Mouse (Mus musculus) mouse embryonic stem cell (cell line): ENCODE data around the gene Hist1h4f.
"Not testable (repeated sequence)": the region's sequence is repeated elsewhere in the genome, so short reads cannot be mapped to it uniquely, and the experiment has no call there.

Experiments
- in situ Hi-C, 2 experiments: fragments of 300-500 bp; cut with MboI; formaldehyde crosslinking; loops; 1 replicate in 1 of 2; 3 replicates in 1 of 2; pipeline ENCODE4 v1.14.3; 2019 to 2020; ENCODE audit warnings: low sequenced_read_pairs in 2 of 2, low pct_unique_long_range_greater_than_20kb in 1 of 2, mixed read lengths in 1 of 2; ENCODE audit not compliant: unreplicated experiment in 1 of 2

Gene Hist1h4f

DNA sequence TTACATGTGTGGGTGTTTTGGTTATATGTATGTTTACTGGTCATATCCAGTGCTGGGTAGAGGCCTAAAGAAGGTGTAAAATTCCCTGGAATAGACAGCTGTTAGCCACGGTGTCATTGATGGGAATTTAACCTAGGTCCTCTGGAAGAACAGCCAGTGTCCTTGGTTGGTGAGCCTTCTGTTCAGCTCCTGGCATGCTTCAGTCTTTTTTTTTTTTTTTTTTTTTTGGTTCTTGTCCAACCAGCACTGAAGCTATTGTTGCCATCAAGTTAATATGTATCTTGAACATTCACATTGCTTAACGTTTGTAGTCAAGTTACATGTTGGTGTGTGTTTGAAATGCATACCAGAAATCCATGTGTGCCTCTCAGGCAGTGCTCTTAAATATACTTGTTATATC lies 13.0 kb upstream of the Hist1h4f start:
- in situ Hi-C loops: no loop called here

DNA sequence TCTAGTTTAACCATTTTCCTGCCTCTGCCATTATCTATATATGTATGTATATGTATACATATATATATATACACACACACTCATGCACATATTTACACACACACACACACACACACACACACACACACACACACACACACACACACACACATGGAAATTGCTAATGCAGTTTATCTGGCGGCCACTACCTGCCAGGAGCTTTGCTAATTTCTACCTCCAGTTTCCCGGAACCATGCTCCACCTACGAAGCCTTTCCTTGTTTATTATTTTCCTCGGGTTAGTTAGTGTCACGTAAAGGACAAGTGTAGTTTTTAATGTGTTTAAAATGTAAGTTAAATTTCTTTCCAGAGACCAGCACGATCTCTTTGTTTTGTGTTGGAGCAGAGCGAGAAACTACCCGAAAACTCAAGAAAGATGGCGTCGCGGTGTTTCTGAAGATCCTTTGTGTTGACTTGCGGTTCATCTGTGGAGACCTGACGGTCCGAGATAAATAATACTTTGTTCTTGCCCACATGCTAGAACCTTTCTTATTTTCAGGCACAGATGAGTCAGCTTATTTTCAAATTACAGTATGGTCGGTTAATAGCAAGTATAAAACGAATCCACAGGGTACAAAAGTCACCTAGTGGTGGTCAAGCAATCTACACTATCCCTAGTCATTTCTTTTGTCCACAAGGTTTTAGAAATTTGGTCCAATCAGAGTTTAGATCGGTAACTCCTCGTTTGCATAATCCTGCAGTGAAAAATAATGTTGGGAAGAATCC lies 11.4 kb upstream of the Hist1h4f start:
- in situ Hi-C loops: no loop called here

DNA sequence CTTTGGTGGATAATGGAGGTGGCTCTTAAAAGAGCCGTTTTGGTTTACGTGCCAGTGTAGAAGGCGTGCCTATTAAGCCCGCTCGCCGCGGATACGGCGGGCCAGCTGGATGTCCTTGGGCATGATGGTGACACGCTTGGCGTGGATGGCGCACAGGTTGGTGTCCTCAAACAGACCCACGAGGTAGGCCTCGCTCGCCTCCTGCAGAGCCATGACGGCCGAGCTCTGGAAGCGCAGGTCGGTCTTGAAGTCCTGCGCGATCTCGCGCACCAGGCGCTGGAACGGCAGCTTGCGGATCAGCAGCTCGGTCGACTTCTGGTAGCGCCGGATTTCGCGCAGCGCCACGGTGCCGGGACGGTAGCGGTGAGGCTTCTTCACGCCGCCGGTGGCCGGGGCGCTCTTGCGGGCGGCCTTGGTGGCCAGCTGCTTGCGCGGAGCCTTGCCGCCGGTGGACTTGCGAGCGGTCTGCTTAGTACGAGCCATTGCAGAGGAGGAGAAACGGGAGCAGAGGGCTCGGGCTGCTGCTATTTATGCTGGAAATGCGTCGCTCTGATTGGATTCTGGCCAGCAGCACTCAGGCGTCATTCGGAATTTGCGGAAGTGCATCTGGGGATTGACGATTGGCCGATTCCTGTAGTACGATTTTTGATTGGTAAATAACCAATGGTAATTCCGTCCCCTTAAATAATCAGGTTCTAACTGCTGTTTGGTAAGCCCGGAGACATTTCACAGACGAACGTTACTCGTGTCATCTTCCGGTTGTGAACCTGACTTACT lies 10.6 kb upstream of the Hist1h4f start, which contains the start of gene Hist1h3e:
Gene Hist1h3e (minus strand): TSS at position 487 of the 777 bp plus-strand sequence.
- in situ Hi-C loops: not testable (repeated sequence)

DNA sequence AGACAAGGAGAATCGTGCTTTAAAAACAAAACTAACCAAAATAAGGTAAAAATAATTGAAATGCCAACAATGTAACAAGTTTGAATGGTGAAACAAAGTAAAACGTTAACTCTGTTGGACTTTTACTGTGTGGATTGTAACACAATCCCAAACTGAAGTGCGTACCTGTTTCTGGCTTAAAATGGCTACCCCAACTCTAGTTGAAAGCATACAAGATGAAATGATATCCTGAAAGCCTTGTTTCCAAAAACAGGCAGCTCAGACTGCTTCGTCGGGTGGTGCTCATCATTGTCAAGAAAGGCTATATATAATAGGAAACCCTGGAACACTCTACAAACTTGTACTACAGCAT lies 10.1 kb upstream of the Hist1h4f start:
- in situ Hi-C loops: not testable (repeated sequence)

DNA sequence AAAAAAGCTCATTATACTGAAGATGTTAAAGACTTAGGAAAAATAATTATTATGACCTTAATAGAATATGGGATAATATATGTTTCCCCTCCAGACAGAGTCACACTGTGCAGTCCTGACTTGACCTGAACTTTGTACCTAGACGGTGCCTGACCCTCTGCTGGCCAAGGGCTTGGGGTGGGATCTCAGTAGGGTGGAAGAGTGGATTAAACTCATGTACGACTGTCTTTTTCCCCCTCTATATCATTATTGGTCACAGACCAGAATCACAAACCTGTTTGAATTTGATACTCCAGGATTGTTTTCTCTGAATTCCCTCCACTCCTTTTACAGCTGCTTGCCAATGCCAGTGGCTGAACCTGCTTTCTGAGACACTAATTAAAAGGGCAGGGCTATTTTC lies 9.3 kb upstream of the Hist1h4f start:
- in situ Hi-C loops: not testable (repeated sequence)

DNA sequence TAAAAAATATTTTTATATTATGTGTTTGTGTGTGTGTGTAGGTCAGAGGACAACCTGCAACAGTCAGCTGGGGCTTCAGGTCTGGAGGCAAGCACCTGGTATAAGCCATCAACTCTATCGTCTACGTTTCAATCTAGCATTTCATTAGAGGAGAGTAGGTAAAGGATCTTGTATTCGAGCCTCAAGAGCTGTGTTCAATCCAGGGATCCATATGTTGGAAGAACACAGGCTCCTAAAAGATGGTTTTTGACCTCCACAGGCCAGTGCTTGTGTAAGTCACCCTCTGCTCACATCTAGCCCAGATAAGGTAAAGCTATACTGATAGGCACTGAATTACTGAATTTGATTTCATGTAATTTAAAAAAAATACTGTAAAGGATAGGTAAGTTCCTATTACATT lies 5.5 kb upstream of the Hist1h4f start:
- in situ Hi-C loops: no loop called here

DNA sequence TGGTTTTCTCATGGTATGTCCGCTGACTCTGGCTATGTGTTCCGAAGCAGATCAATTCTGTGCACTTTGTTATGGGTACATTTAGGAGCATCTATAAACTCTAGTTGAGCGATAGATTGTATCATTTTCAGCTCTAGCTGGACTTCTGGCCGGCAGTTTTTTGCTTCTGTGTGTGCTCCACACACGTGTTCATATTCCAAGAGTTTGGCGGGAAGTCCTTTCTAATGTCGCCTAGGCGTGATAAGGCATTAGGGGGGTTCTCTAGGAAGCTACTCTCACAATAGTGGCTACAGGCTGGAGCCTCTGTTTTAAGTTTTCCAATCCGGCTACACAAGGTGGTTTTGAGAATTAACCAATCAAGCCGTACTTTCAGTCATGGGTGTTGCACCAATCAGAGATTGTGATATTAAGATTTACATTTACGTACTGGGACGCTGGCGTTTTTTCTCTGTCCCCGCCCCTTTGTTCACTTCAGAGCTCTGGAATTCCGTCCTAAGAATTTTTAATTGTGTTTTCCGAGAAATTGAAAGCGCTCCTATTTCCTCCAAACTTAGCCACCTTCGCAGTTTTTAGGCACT lies 4.5 kb upstream of the Hist1h4f start:
- in situ Hi-C loops: no loop called here

DNA sequence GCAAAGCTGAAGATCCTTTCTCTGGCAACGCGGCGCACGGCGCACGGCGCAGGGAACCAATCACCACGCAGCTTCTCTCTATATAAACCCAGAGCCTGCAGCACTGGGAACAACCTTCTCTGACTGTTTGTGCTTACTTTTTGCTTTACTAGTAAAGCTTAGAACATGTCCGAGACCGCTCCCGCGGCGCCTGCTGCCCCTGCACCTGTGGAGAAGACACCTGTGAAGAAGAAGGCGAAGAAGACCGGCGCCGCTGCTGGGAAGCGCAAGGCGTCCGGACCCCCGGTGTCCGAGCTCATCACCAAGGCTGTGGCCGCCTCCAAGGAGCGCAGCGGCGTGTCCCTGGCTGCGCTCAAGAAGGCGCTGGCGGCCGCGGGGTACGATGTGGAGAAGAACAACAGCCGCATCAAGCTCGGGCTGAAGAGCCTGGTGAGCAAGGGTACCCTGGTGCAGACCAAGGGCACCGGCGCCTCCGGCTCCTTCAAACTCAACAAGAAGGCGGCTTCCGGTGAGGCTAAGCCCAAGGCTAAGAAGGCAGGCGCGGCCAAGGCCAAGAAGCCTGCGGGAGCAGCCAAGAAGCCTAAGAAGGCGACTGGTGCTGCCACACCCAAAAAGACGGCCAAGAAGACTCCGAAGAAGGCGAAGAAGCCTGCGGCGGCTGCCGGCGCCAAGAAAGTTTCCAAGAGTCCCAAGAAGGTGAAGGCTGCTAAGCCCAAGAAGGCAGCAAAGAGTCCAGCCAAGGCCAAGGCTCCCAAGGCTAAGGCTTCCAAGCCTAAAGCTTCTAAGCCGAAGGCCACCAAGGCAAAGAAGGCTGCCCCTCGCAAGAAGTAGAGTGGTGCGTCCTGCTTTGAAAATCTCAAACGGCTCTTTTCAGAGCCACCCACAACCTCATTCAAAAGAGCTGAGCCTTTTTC lies 3.7 kb upstream of the Hist1h4f start:
- in situ Hi-C loops: no loop called here

DNA sequence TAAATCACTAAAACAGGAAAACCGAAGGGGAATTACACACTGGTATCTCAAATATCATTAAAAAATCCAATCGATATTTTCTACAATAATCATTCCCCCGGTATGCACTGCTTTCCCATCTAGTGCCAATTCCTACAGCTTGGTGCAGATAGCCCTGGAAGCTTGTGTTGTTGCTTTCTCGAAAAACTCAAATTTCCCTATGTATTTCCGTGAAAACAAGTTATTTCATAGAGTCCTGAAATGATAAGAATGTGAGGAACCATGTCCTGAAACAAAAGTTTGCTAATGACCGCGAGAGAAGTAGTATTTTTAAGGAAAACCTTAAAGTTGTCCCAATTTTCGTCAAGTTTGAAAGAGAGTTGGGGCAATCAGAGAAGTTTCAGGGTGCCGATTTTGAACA lies 2.9 kb upstream of the Hist1h4f start:
- in situ Hi-C loops: no loop called here

DNA sequence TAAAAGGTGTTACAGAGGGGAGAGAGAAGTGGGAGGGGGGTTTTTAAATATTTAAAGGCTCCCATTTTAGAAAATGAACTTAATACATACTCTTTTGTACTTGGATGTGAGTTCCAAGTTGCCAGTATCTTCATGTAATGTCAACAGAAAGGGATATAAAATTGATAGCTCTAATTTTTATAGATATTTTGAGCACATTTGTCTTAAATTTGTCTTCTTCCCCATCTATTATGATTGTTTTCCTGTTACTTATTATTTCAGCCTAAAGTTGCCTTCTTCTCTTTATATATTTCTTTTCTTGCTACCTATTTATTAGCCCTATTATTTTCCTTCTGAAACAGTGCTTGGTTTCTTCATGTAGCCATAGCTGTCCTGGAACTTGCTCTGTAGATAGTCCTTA lies 1.5 kb upstream of the Hist1h4f start, which contains the start of gene Hist1h1d:
Gene Hist1h1d (plus strand): TSS at position 301 of the 400 bp plus-strand sequence.
- in situ Hi-C loops: no loop called here

DNA sequence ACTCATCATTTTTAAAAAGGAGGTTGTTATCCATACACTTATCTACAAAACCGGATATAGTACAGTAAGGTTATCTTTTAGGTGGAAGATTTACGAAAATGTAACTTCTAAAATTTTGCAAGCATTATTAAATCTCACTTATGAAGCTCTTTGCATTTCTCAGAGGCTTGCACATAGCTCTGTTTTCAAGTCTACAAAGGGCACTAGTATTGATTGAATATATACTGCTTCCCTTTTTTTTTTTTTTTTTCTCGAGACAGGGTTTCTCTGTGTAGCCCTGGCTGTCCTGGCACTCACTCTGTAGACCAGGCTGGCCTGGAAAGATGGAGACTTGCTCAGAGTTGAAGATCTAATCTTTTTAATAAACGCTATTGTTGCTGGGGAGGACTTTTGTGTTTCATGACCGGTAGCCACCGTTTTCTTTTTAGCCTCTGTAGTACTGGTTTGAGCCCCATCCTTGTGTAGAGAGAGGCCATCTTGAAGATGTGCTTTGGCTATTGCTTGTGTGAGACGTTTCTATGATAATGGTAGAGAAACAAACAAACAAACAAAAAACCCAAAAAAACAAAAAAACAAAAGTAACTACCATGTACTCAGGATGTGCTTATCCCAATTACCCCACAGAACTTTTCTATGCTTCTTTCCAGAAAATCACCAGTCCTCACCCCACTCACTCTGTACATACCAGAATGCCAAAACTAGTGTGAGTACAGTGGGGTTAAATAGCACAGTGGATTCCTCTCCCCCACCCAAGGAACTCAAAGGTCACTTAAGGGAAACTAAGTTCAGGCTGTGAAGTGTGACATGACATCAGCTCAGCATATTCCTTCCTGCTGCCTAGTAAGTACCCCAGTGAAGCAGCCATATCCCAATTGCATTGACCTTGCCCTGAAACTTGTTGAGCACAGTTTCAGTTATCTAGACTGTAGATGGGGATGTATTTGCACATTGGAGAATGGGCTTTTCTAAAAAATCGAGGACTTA lies 775 bp upstream of the Hist1h4f start:
- in situ Hi-C loops: no loop called here

DNA sequence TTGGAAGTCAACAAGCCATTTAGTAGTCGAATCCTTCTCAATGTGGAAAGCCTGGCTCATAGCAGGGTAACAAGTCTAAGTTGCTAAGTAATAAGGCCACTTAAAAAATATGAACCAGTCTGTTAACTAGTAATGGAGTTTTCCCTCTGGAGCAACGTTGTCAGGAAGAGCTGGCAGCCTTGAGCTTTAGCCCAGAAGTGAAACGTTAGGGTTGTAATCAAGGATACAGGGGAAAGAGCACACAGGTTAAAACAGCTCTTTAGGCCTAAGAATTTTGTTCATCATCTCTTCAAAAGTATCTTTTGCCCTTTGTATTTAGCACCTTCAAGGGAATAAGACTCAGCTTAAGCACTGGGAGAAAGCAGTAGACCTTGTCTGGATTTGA lies 695 bp downstream of the Hist1h4f start:
- in situ Hi-C loops: no loop called here

DNA sequence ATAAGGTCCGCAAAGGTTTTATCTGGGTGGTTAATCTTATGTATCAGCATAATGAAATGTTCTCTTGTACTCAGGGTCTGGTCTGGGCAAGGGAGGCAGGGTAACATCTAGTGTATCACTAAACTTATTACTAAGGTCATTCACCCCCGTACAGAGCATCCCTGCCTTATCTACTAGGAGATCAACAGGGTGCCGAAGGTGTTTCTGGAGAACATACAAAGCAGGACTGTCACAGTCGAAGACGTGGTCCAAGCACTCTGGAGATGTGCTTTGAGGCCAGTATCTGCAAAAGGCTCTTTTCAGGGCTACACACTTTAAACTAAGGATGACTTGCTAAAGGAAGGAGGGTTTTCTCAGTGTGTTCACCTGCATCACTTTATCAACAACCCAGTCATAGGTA lies 4.8 kb downstream of the Hist1h4f start:
- in situ Hi-C loops: no loop called here

DNA sequence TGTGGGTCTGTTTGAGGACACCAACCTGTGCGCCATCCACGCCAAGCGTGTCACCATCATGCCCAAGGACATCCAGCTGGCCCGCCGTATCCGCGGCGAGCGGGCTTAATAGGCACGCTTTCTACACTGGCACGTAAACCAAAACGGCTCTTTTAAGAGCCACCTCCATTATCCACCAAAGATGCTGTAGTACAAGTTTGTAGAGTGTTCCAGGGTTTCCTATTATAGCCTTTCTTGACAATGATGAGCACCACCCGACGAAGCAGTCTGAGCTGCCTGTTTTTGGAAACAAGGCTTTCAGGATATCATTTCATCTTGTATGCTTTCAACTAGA lies 6.7 kb downstream of the Hist1h4f start:
- in situ Hi-C loops: not testable (repeated sequence)

DNA sequence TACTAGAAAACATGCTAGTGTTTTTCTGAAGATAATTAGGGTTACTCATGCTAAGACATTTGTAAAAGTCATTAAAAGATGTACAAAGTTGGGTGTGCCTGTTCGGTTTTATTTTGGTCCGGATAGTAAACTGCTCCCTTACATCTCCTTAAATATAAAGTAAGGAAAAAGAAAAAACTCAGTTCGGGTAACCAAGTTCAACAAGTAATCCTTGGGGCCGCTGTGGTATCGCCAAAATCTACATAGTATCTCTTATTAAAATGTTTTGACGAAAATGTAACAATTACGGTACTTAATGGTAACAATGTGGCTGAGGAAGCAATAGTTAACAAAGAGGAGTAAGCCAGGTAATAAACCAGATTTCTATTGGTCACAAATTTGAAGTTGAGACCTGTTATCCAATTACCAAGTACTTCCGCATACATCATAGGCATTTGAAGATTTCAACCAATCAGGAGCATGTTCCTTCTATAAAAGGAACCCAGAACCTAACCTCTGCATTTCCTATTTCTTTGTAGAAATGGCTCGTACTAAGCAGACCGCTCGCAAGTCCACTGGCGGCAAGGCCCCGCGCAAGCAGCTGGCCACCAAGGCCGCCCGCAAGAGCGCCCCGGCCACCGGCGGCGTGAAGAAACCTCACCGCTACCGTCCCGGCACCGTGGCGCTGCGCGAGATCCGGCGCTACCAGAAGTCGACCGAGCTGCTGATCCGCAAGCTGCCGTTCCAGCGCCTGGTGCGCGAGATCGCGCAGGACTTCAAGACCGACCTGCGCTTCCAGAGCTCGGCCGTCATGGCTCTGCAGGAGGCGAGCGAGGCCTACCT lies 7.3 kb downstream of the Hist1h4f start, which contains the start of gene Hist1h3f:
Gene Hist1h3f (plus strand): TSS at position 88 of the 822 bp plus-strand sequence.
- in situ Hi-C loops: no loop called here

DNA sequence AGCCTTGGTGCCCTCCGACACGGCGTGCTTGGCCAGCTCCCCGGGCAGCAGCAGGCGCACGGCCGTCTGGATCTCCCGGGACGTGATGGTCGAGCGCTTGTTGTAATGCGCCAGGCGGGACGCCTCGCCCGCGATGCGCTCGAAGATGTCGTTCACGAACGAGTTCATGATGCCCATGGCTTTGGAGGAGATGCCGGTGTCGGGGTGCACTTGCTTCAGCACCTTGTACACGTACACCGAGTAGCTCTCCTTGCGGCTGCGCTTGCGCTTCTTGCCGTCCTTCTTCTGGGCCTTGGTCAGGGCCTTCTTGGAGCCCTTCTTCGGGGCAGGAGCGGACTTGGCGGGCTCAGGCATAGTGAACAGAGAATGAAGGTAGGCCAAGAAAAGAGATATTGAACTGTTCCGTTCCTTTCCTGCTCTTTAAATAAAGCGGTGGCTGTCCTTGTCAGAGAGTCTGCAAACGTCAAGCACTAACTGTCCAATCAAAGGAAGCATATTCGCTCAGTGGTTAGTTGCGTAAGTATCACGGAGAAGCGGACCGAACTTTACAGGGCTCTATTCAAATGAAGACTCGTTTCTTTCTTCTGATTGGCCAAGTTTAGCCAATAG lies 8.3 kb downstream of the Hist1h4f start, which contains the start of gene Hist1h2bh:
Gene Hist1h2bh (minus strand): TSS at position 394 of the 609 bp plus-strand sequence.
- in situ Hi-C loops: not testable (repeated sequence)
